Mouse (Mus musculus): Measurements from ENCODE around the gene Tarsl2. TPM values are rescaled to one million over a fixed set of nuclear protein-coding genes. Genes with fewer than 3 reads are reported as not detected.

The Tarsl2 gene
- polyA plus RNA-seq, 1 experiment: 8.7 TPM

GRCm38 (mm10) chr7:65684256-65684835 is 39.6 kb downstream of the Tarsl2 start:
- no peak overlapping the region for H3K4me3 ChIP-seq (ENCODE audit: insufficient read depth, low read length)
- TF ChIP-seq CTCF (IDR thresholded peaks at IDR 0.05; ENCODE audit: borderline replicate concordance, insufficient read depth, low read length): no peak
- no peak for TF ChIP-seq POLR2A (IDR thresholded peaks at IDR 0.05; ENCODE audit: low read depth, low read length)
- H3K27ac ChIP-seq (ENCODE audit: insufficient read depth, low read length): no peak overlapping the region
- no peaks in the 10 kb centered on the region for H3K4me1 ChIP-seq (ENCODE audit: control insufficient read depth, insufficient read depth, low read length)

GRCm38 (mm10) chr7:65686664-65687063 is 42.0 kb downstream of the Tarsl2 start:
- no peak overlapping the region for H3K27ac ChIP-seq (ENCODE audit: insufficient read depth, low read length)
- no peak overlapping the region for H3K4me3 ChIP-seq (ENCODE audit: insufficient read depth, low read length)
- no peaks in the 10 kb centered on the region for H3K4me1 ChIP-seq (ENCODE audit: control insufficient read depth, insufficient read depth, low read length)
- TF ChIP-seq CTCF (IDR thresholded peaks at IDR 0.05; ENCODE audit: borderline replicate concordance, insufficient read depth, low read length) (no peak), POLR2A (IDR thresholded peaks at IDR 0.05; ENCODE audit: low read depth, low read length) (no peak)

DNA sequence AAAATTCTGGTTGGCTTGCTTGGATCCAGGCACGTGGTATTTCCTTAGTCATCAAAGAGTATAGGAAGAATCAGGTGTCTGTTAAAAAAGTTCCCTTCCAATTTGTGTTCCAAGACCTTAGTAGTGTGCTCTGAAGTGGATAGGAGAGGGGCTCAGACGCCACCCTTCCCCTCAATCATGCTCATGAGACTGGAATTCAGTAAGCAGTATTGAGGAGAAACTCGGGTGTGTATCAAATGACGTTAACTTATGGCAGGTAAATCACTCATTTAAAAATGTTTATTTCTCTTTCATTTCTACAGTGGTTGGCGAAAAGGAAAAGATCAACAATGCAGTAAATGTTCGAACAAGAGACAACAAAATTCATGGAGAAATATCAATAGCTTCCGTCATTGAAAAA is 46.2 kb downstream of the Tarsl2 start, which contains the start of gene Tm2d3:
Gene Tm2d3, plus strand, starts transcription at position 301 of the 400 bp plus-strand sequence.
- TF ChIP-seq POLR2A (IDR thresholded peaks at IDR 0.05; ENCODE audit: low read depth, low read length) (no peak), CTCF (IDR thresholded peaks at IDR 0.05; ENCODE audit: borderline replicate concordance, insufficient read depth, low read length) (no peak)
- no peak within 1 kb of the TSS for H3K27ac ChIP-seq (ENCODE audit: insufficient read depth, low read length)
- peaks cover 2% of the 10 kb centered on the region; the same call in 1 of the 2 replicates for H3K4me1 ChIP-seq (ENCODE audit: control insufficient read depth, insufficient read depth, low read length)
- no peak within 1 kb of the TSS for H3K4me3 ChIP-seq (ENCODE audit: insufficient read depth, low read length)

- Histone ChIP-seq H3K4me3 (ENCODE audit: insufficient read depth, low read length) (no peak overlapping the region), H3K27ac (ENCODE audit: insufficient read depth, low read length) (no peak overlapping the region), H3K4me1 (ENCODE audit: control insufficient read depth, insufficient read depth, low read length) (peaks cover 2% of the 10 kb centered on the region; the same call in 1 of the 2 replicates)
- TF ChIP-seq CTCF (IDR thresholded peaks at IDR 0.05; ENCODE audit: borderline replicate concordance, insufficient read depth, low read length) (no peak), POLR2A (IDR thresholded peaks at IDR 0.05; ENCODE audit: low read depth, low read length) (no peak)
Measured at GRCm38 (mm10) chr7:65691929-65692605, 47.4 kb downstream of the Tarsl2 start.

GRCm38 (mm10) chr7:65692883-65693282 is 48.2 kb downstream of the Tarsl2 start:
- Histone ChIP-seq H3K4me3 (ENCODE audit: insufficient read depth, low read length) (peak overlapping the region; percentile 79), H3K4me1 (ENCODE audit: control insufficient read depth, insufficient read depth, low read length) (peaks cover 2% of the 10 kb centered on the region; the same call in 1 of the 2 replicates), H3K27ac (ENCODE audit: insufficient read depth, low read length) (no peak overlapping the region)
- no peak for TF ChIP-seq POLR2A (IDR thresholded peaks at IDR 0.05; ENCODE audit: low read depth, low read length)
- TF ChIP-seq CTCF (IDR thresholded peaks at IDR 0.05; ENCODE audit: borderline replicate concordance, insufficient read depth, low read length): no peak

DNA sequence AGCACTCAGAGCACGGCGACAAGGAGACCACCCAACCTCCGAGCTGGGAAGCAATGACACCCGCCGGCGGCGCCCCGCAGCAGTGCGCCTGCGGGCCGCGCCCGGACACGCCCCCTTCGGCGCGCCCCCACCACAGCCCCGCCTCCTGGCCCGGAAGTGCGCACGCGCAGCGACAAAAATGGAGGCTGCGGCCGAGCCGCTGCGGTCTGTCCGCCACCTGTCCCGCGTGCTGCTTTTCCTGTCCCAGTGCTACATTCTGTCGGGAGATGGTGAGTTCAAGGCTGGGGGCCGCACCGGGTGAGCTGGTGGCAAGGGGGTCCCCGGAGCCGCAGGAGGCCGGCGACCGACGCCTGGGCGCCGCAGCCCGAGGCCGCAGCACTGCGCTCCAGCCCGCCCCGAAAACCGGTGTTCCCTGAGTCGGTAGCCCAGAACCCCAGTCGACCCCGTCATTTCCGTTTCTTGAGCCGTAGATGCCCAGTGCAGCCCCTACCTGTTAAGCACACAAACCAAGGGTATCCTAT is 48.7 kb downstream of the Tarsl2 start:
- peak overlapping the region; percentile 79 for H3K4me3 ChIP-seq (ENCODE audit: insufficient read depth, low read length)
- H3K27ac ChIP-seq (ENCODE audit: insufficient read depth, low read length): no peak overlapping the region
- peaks cover 2% of the 10 kb centered on the region; the same call in 1 of the 2 replicates for H3K4me1 ChIP-seq (ENCODE audit: control insufficient read depth, insufficient read depth, low read length)
- TF ChIP-seq CTCF (IDR thresholded peaks at IDR 0.05; ENCODE audit: borderline replicate concordance, insufficient read depth, low read length) (no peak), POLR2A (IDR thresholded peaks at IDR 0.05; ENCODE audit: low read depth, low read length) (peak; percentile 91)

DNA sequence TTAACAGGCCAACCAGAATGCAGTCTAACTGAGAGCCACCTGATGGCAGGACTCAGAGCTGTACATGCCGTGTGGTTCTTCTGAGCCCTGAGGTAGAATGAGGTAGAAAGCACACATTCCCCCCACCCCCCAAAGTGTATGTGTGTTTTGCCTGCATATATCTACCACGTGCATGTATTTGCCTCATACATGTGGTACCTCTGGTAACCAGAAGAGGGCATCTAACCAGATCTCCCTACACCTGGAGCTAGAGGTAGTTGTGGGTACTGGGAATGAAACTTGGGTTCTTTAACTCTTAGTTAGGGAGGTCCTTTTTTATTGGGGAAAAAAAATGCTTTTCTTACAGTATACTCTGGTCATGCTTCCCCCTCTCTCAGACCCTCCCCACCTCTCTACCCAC is 51.8 kb downstream of the Tarsl2 start:
- TF ChIP-seq POLR2A (IDR thresholded peaks at IDR 0.05; ENCODE audit: low read depth, low read length) (no peak), CTCF (IDR thresholded peaks at IDR 0.05; ENCODE audit: borderline replicate concordance, insufficient read depth, low read length) (no peak)
- Histone ChIP-seq H3K4me3 (ENCODE audit: insufficient read depth, low read length) (no peak overlapping the region), H3K27ac (ENCODE audit: insufficient read depth, low read length) (no peak overlapping the region), H3K4me1 (ENCODE audit: control insufficient read depth, insufficient read depth, low read length) (peaks cover 2% of the 10 kb centered on the region; the same call in 1 of the 2 replicates)

DNA sequence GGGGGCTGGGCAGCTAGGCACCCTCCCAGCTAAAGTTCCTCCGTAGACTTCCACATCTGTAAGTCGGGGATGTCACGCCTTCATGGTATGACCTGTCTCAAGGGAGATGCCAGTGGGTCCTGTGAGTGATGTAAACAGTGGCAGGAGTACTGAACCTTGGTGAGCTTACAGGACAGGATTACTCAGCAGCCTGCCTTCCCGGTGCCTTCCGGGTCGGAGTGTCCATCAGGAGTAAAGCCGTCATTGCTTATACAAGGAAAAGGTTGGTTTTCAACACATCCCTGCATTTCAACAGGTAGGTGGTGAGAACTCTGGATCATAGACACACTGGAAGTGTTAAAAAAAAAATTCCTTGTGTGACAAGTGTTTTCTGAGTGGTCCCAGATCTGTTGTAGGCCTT is 57.4 kb downstream of the Tarsl2 start:
- Histone ChIP-seq H3K27ac (ENCODE audit: insufficient read depth, low read length) (no peak overlapping the region), H3K4me1 (ENCODE audit: control insufficient read depth, insufficient read depth, low read length) (no peaks in the 10 kb centered on the region), H3K4me3 (ENCODE audit: insufficient read depth, low read length) (no peak overlapping the region)
- no peak for TF ChIP-seq CTCF (IDR thresholded peaks at IDR 0.05; ENCODE audit: borderline replicate concordance, insufficient read depth, low read length)
- no peak for TF ChIP-seq POLR2A (IDR thresholded peaks at IDR 0.05; ENCODE audit: low read depth, low read length)

DNA sequence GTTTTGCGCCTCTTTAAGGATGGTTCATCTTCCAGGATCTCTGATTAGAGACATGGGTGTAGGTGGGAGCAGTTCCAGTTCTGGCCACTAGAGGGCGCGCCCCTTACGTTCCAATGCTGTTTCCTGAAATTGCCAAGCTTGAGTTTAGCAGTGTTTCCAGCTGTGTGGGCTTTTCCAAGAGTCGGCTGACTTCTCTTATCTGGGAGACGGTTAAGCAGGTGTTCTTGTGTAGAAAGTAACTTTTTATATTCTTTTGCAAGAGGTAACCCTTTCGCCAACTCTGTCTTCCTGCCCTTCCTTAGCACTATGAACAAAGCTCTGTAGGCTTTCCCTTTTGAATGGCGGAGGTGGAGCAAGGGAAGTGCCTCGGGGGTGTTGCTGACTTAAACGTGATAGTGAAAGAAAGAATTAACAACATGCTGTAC is 60.1 kb downstream of the Tarsl2 start:
- Histone ChIP-seq H3K27ac (ENCODE audit: insufficient read depth, low read length) (no peak overlapping the region), H3K4me3 (ENCODE audit: insufficient read depth, low read length) (no peak overlapping the region), H3K4me1 (ENCODE audit: control insufficient read depth, insufficient read depth, low read length) (no peaks in the 10 kb centered on the region)
- TF ChIP-seq POLR2A (IDR thresholded peaks at IDR 0.05; ENCODE audit: low read depth, low read length) (no peak), CTCF (IDR thresholded peaks at IDR 0.05; ENCODE audit: borderline replicate concordance, insufficient read depth, low read length) (peak; percentile 88)

- TF ChIP-seq POLR2A (IDR thresholded peaks at IDR 0.05; ENCODE audit: low read depth, low read length) (no peak), CTCF (IDR thresholded peaks at IDR 0.05; ENCODE audit: borderline replicate concordance, insufficient read depth, low read length) (no peak)
- H3K4me3 ChIP-seq (ENCODE audit: insufficient read depth, low read length): no peak overlapping the region
- H3K4me1 ChIP-seq (ENCODE audit: control insufficient read depth, insufficient read depth, low read length): no peaks in the 10 kb centered on the region
- H3K27ac ChIP-seq (ENCODE audit: insufficient read depth, low read length): no peak overlapping the region
Measured at GRCm38 (mm10) chr7:65708506-65708905, 63.8 kb downstream of the Tarsl2 start.

Measured in embryonic fibroblast, embryonic 13.5 days (primary cell).